Mouse (Mus musculus) left cerebral cortex, postnatal 10 days (tissue): ENCODE measurements around the gene Gpr4. TPM values are rescaled to one million over a fixed set of nuclear protein-coding genes. Genes with fewer than 3 reads are reported as not detected.

Source experiments
- DNase-seq, 2 experiments: peaks; one replicate each; pipeline ENCODE4 v3.0.0; 2021 to 2022; ENCODE audit warnings: low spot score in 2 of 2, mixed read lengths in 1 of 2; ENCODE audit errors: extremely low spot score in 1 of 2
- intact Hi-C: fragments of 180-260 bp; cut with DNase I; formaldehyde crosslinking; loops from one replicate; pipeline ENCODE4 v1.15.1; 2025
- microRNA-seq: library from miRNA; unstranded; fragments of <30 nt; microRNA quantifications from one replicate; pipeline ENCODE4 v1.2.0, GENCODE M21; 2022
- total RNA-seq, 2 experiments: library from RNA; stranded (reverse); gene quantifications; 2 replicates each; pipeline ENCODE4 v1.2.3; 2021

Gpr4 gene
- total RNA-seq, 2 experiments from 2014 or later: 4.8 to 5.0 TPM

GRCm38 (mm10) chr7:19272173-19272764 is 59.9 kb downstream of the Gpr4 start:
- intact Hi-C loops: no loop called here

More at GRCm38 (mm10) chr7:19272173-19272764, 59.9 kb downstream of the Gpr4 start:
- peak in 1 of 2 experiments; percentile 76 for DNase-seq

Small RNAs within 50 kb of the gene (microRNA-seq; reads per million reads assigned to microRNA genes)
- 8,368 reads per million, percentile 95 among the genes with 10 or more reads in this experiment for gene Mir330

Other genes with a start within 250 kb of the Gpr4 start
- gene Nanos2, start 225.1 kb upstream of the Gpr4 start, total RNA-seq: under 1 TPM; 0.71 to 0.95 TPM
- 10 to 100 TPM; 30.8 to 31.7 TPM for gene Mypop, start 221.3 kb upstream of the Gpr4 start, total RNA-seq
- gene Irf2bp1, start 208.5 kb upstream of the Gpr4 start, total RNA-seq: 10 to 100 TPM; 44.8 to 46.1 TPM
- not detected for gene Foxa3, start 189.0 kb upstream of the Gpr4 start, total RNA-seq
- gene Sympk, start 188.2 kb upstream of the Gpr4 start, total RNA-seq: 10 to 100 TPM; 85.6 to 87.6 TPM
- under 1 TPM; 0.22 to 0.41 TPM for gene Rsph6a, start 157.8 kb upstream of the Gpr4 start, total RNA-seq
- 100 to 1,000 TPM; 155 to 157 TPM for gene Dmwd, start 136.3 kb upstream of the Gpr4 start, total RNA-seq
- 10 to 100 TPM; 30.2 to 31.5 TPM for gene Dmpk, start 128.7 kb upstream of the Gpr4 start, total RNA-seq
- 1 to 10 TPM; 1.5 to 1.9 TPM for gene Six5, start 117.9 kb upstream of the Gpr4 start, total RNA-seq
- gene Gm4969, start 94.2 kb upstream of the Gpr4 start, total RNA-seq: 1 to 10 TPM; 1.5 to 3.1 TPM
- gene Fbxo46, start 92.7 kb upstream of the Gpr4 start, total RNA-seq: 10 to 100 TPM; 13.0 to 13.6 TPM
- 10 to 100 TPM; 22.6 to 23.1 TPM for gene Qpctl, start 63.2 kb upstream of the Gpr4 start, total RNA-seq
- 10 to 100 TPM; 99.2 to 99.9 TPM for gene Snrpd2, start 62.8 kb upstream of the Gpr4 start, total RNA-seq
- 1 to 10 TPM; 4.7 to 4.8 TPM for gene Gipr, start 46.4 kb upstream of the Gpr4 start, total RNA-seq
- 100 to 1,000 TPM; 202 to 211 TPM for gene Eml2, start 36.1 kb upstream of the Gpr4 start, total RNA-seq
- 10 to 100 TPM; 36.6 to 38.0 TPM for gene Opa3, start 15.8 kb downstream of the Gpr4 start, total RNA-seq
- 10 to 100 TPM; 23.1 to 23.5 TPM for gene Vasp, start 59.3 kb downstream of the Gpr4 start, total RNA-seq
- gene Ppm1n, start 67.5 kb downstream of the Gpr4 start, total RNA-seq: under 1 TPM; 0.34 to 0.49 TPM
- gene Rtn2, start 70.1 kb downstream of the Gpr4 start, total RNA-seq: 100 to 1,000 TPM; 145 to 151 TPM
- 1 to 10 TPM; 2.2 to 2.3 TPM for gene Fosb, start 97.5 kb downstream of the Gpr4 start, total RNA-seq
- gene Ercc1, start 132.2 kb downstream of the Gpr4 start, total RNA-seq: 10 to 100 TPM; 38.5 to 50.6 TPM
- gene Cd3eap, start 146.9 kb downstream of the Gpr4 start, total RNA-seq: 10 to 100 TPM; 16.8 to 18.2 TPM
- gene Ppp1r13l, start 147.2 kb downstream of the Gpr4 start, total RNA-seq: 1 to 10 TPM; 5.3 to 7.2 TPM
- gene Ercc2, start 169.5 kb downstream of the Gpr4 start, total RNA-seq: 10 to 100 TPM; 39.0 to 39.7 TPM
- 1 to 10 TPM in 1 of 2 experiments, under 1 TPM in 1; 0.93 to 1.2 TPM for gene Klc3, start 191.6 kb downstream of the Gpr4 start, total RNA-seq
- 1 to 10 TPM in 1 of 2 experiments, under 1 TPM in 1; 0.57 to 1.0 TPM for gene Ckm, start 192.2 kb downstream of the Gpr4 start, total RNA-seq
- gene Mark4, start 246.3 kb downstream of the Gpr4 start, total RNA-seq: 100 to 1,000 TPM; 110 to 115 TPM